Mouse (Mus musculus) adrenal gland, postnatal 14 days (tissue): ENCODE results near the gene Efcab5. TPM values are rescaled to one million over a fixed set of nuclear protein-coding genes. Genes with fewer than 3 reads are reported as not detected.
A peak's percentile ranks its signal among the peaks of the same experiment; 100 is the strongest.

Experiments
- DNase-seq: peaks from one replicate; pipeline ENCODE4 v3.0.0; 2021; ENCODE audit warnings: mixed read lengths
- long read RNA-seq, 2 experiments: library from polyadenylated mRNA; stranded (forward); transcript quantifications; one replicate each; pipeline ENCODE4 v2.0.0; 2021
- total RNA-seq: library from RNA; stranded (reverse); gene quantifications from 2 replicates; pipeline ENCODE4 v1.2.3, GENCODE M21; 2021

Efcab5 gene
- total RNA-seq = 0.23 and 0.30 TPM in 2 replicates
- long read RNA-seq, experiment 1 = 0 reads
- long read RNA-seq, experiment 2, partial matches to known transcripts = 0 of 2 reads
- long read RNA-seq, experiment 2, other reads (novel, unspliced or antisense) = 2 of 2 reads

GRCm38 (mm10) chr11:77188868-77189267 is at the start of gene Efcab5:
Gene Efcab5 (minus strand): TSS chr11:77188968.
- no peak for DNase-seq

- DNase-seq = no peak
These were observed 46.5 kb upstream of the Efcab5 start for GRCm38 (mm10) chr11:77235267-77235666.

- DNase-seq = no peak
These were observed 42.7 kb upstream of the Efcab5 start for GRCm38 (mm10) chr11:77231514-77231913.

GRCm38 (mm10) chr11:77230765-77231164 is 42.0 kb upstream of the Efcab5 start:
- DNase-seq = no peak

- no peak for DNase-seq
These were observed 28.0 kb upstream of the Efcab5 start for GRCm38 (mm10) chr11:77216761-77217130.

- DNase-seq = peak; percentile 90
These were observed 27.4 kb upstream of the Efcab5 start, which contains the start of gene Ssh2 for GRCm38 (mm10) chr11:77215951-77216760. Gene Ssh2 (plus strand): TSS chr11:77216287.

- DNase-seq = no peak
These were observed 26.7 kb upstream of the Efcab5 start for GRCm38 (mm10) chr11:77215483-77215882.

GRCm38 (mm10) chr11:77214755-77215154 is 26.0 kb upstream of the Efcab5 start:
- peak; percentile 75 for DNase-seq

- no peak for DNase-seq
These were observed 25.4 kb upstream of the Efcab5 start for GRCm38 (mm10) chr11:77214142-77214692.

GRCm38 (mm10) chr11:77200703-77201102 is 11.9 kb upstream of the Efcab5 start:
- no peak for DNase-seq

- no peak for DNase-seq
These were observed 10.9 kb upstream of the Efcab5 start for GRCm38 (mm10) chr11:77199636-77200035.

GRCm38 (mm10) chr11:77196181-77197143 is 7.7 kb upstream of the Efcab5 start:
- DNase-seq = peak; percentile 13

GRCm38 (mm10) chr11:77195360-77196109 is 6.8 kb upstream of the Efcab5 start:
- DNase-seq = no peak

- DNase-seq = no peak
These were observed 6.0 kb upstream of the Efcab5 start for GRCm38 (mm10) chr11:77194762-77195161.

- DNase-seq = no peak
These were observed 5.3 kb upstream of the Efcab5 start for GRCm38 (mm10) chr11:77193941-77194553.

GRCm38 (mm10) chr11:77193410-77193809 is 4.6 kb upstream of the Efcab5 start:
- DNase-seq = no peak

- DNase-seq = peak; percentile 59
These were observed 3.8 kb downstream of the Efcab5 start for GRCm38 (mm10) chr11:77184926-77185325.

GRCm38 (mm10) chr11:77182616-77183015 is 6.2 kb downstream of the Efcab5 start:
- DNase-seq = no peak

- no peak for DNase-seq
These were observed 6.7 kb downstream of the Efcab5 start for GRCm38 (mm10) chr11:77182041-77182440.

- no peak for DNase-seq
These were observed 7.2 kb downstream of the Efcab5 start for GRCm38 (mm10) chr11:77181528-77181927.

GRCm38 (mm10) chr11:77180886-77181285 is 7.9 kb downstream of the Efcab5 start:
- no peak for DNase-seq
